Mouse (Mus musculus) adrenal gland, adult 2 months (tissue): ENCODE results near the gene Sox10. TPM values are rescaled to one million over a fixed set of nuclear protein-coding genes. Genes with fewer than 3 reads are reported as not detected.

Experiments used
- DNase-seq: peaks from one replicate; pipeline ENCODE4 v3.0.0; 2021
- polyA plus RNA-seq: library from polyadenylated mRNA; depleted of rRNA; stranded (reverse); fragments of >200 nt; gene quantifications from 2 replicates; pipeline ENCODE4 v1.2.3, GENCODE M21; 2012
- total RNA-seq, 2 experiments: library from RNA; stranded (reverse); gene quantifications; 2 replicates each; pipeline ENCODE4 v1.2.3; 2021

Gene Sox10
- total and polyA plus RNA-seq, 3 experiments: 0.89 to 3.9 (median 2.5) TPM

DNA sequence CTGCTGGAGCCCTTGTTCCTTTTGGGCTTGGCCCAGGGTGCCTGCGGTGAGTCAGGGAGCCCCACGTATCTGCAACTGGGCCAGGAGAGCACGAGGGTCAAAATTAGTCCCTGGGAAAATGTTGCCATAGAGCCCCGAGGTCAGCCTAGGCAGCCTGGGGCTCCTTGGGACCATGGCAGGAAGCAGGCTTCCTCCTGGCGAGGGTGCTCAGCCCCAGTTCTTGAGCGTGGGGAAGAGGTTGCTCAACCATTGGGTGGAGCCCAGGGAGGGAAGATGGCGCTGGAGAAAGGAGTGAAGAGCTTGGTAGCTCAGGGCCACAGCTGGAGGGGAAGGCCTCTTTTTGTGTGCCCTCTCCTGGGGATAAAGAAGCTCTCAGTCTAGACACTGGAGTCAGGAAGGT is 2.7 kb downstream of the Sox10 start:
- DNase-seq: no peak

DNA sequence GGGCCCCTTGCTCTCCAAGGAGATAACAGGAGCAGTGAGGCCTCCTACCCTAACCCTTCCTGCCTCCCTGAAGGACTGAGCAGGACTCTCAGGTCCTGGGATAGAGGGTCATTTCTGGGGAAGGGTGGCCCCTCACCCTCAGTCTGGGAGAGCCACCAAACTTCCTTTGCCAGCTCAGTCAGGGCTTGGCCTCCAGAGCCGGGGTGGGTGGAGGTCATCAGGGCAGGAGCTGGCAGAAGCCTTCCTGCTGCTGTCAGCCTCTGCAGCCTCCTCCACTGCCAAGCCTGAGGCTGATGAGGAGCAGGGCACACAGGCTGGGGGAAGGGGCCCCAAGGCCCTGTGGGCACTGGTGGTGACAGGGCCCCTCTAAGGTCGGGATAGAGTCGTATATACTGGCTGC is 9.5 kb downstream of the Sox10 start:
- peak; percentile 47 for DNase-seq

DNA sequence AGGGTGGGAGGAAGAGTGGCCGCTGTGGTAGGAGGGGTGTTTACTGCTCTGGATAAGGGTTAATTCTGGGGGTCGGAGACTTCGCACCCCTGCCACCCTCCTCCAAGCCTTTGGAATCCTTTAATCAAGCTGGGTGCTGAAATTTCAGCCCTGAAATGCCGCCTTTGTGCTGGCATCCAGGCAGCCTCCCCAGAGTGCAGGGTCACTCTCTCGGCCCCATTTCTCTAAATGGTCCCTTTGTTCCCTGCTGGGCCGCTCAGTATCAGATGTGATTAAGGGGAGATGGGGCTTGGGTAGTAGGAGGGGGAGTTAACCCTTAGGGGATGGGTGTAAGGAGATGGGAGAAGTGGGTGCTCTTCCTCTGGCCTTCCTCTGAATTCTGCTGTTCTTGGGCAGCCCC is 12.3 kb downstream of the Sox10 start:
- no peak for DNase-seq

- no peak for DNase-seq
These were observed 13.2 kb downstream of the Sox10 start for GRCm38 (mm10) chr15:79151881-79152280.

DNA sequence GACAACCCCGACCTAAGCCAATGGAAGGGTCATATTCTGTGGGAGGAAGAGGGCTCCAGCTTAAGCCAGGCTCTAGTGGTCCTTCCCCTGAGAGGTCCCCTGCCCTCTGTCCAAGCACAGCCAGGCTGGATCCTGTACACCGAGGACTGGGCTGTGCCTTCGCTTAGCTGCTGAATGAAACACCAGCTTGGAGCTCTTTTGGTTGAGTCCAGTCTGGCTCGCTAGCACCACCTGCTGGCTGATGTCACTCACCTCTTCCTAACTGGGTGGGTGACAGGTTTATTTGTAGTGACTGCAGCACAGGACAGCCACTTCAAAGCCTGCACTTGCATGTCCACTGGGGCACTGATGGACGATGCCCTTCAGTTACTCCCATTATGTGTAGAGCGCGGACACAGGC is 16.5 kb downstream of the Sox10 start:
- DNase-seq: peak; percentile 80

GRCm38 (mm10) chr15:79145522-79145921 is 19.5 kb downstream of the Sox10 start:
- no peak for DNase-seq

DNA sequence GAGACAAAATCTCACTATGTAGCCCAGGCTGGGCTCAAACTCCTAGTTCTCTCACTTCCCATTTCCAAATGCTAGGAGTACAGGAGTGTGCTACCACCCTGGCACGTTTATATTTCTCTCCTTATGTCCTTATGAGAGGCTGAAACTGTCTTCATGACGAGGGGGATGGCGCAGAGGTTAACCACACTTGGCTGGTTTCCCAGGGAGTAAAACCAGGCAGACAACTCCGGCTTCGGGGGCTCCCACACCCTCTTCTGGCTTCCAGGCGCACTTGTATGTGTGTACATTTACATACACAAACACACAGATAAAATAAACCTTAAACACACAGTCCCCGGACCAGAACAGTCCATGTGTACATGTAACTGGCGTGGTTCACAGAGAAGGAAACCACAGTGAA is 21.0 kb downstream of the Sox10 start:
- DNase-seq: no peak

DNA sequence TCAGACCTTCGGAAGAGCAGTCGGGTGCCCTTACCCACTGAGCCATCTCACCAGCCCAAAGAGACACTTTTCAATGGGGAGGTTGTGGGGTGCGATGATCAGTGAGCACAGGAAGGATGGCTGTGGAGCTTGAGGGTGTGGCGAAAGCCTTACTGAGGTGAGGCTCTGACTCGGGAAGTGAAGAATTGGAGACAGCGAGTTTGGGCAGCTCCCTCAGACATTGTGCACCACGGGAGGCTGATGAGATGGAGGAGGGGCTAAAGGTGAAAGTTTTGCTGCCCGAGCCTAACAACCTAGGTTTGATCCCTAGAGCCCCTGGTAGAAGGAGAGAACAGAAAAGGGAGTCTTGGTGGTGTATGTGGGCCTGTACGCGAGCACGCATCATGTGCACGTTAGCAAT is 21.7 kb downstream of the Sox10 start:
- DNase-seq: no peak

DNA sequence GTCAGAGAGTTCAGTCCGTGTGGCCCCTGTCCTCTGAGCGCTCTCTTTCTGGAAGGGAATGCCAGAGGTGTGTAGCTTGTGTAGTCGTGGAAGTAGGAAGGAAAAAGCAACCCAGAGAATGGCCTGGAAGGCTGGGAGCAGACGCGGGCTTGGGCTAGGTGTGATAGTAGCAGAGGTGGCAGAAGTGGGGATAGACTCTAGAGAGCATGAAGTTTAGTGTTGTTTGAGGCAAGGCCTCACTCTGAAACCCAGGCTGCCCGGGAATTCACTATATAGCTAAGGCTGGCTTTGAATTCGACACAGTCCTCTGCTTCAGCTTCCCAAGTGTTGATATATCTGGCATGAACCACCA is 23.5 kb downstream of the Sox10 start:
- no peak for DNase-seq

GRCm38 (mm10) chr15:79140866-79141565 is 24.0 kb downstream of the Sox10 start, which contains the start of the genes Polr2f and 1700088E04Rik:
Gene Polr2f, plus strand, starts transcription at chr15:79141009.
Gene 1700088E04Rik, minus strand, starts transcription at chr15:79141253.
- DNase-seq: peak; percentile 96

GRCm38 (mm10) chr15:79139640-79140039 is 25.4 kb downstream of the Sox10 start:
- no peak for DNase-seq

GRCm38 (mm10) chr15:79135783-79136575 is 29.1 kb downstream of the Sox10 start:
- DNase-seq: no peak

GRCm38 (mm10) chr15:79135332-79135731 is 29.7 kb downstream of the Sox10 start:
- DNase-seq: no peak

DNA sequence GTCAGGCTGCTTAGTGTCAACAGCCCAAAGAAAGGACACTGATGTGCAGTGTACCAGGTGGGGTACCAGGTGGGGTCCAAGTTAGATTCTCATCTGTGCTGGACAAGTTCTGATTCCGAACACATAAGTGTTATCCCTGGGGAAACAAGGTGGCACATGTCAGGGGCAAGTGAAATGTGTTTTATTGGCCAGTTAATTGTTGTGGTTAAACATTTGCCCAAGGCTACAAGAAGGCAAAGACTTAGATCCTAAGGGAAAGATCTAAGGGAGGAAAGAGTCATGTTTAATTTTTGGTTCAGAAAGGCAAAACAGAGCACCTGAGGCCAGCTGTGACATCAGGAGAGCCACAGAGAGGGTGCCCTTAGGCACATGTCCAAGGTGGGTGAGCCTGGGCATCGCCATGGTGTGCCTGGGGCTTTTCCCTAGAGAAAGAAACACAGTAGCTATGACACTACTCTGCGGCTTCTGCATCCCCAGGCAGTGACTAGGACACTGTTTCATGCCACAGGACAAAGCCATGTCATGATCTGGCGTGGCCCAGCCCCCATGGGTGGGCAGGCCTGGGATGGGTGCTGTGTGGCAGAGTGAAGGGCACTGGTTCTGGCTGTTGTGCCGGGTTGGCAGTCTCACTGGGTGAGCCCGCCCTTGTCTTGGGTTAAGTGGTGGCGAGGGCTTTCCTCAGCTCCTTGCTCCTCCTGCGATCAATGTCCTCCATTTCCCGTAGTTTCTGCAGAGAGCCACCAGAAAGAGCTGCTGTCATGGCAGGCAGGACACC is 30.4 kb downstream of the Sox10 start:
- no peak for DNase-seq

DNA sequence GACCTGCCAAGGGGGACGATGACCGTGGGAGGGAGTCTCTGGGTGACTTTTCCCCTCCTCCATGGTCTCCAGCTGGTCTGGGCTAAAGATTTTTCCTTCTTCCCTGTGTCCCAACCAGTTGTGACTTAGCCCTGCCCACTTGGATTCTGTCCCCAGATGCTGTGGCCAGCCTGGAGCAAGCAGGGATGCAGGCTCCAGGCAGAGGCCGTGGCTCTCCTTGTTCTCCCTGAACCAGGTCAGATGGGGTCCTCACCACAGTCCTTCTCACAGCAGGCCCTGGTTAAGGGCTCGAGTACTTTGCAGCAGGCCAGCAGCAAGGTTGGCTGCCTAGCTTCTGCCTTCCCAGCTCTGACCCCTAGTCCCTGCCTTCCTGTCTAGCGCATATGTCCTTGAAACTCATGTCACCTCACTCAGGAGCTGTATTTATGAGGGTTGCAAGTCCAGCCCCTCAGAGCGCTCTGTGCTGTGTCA is 31.8 kb downstream of the Sox10 start:
- peak; percentile 66 for DNase-seq

DNA sequence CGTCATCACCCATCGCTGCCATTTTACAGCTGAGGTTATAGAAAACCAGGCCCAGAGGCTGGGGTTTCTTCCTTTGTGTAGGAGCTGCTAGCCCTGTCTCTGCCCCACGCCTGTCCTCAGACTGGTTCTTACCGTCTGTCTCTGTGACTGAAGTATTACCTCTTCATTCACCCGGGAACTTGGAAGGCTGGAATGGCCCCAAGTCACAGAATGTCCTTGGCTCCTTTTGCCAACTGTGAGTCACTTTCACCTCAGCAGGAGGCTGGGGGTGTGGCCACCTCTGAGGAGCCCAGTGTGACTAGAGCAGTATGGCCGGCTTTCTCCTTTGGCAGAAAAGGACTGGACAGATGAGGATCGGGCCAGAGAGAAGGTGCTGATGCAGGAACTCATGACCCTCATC is 33.6 kb downstream of the Sox10 start:
- DNase-seq: peak; percentile 95

DNA sequence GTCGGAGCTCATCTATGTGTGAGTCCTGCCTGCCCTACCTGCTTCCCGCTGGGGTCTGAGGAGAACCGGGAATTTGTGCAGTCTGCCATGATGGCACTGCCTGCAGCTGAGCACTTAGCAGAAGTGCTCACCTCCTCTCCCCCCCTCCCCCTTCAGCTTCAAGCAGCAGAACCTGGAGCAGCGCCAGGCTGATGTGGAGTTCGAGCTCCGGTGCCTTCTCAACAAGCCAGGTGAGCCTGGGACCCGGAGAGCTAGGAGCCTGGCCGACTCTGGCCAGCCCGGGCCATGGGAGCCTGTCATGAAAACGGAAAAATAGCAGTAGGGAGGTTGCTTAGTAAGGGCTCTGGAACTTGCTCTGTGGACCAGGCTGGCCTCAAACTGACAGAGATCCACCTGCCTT is 34.3 kb downstream of the Sox10 start:
- DNase-seq: peak; percentile 47

GRCm38 (mm10) chr15:79129311-79129710 is 35.7 kb downstream of the Sox10 start:
- DNase-seq: peak; percentile 46

- no peak for DNase-seq
These were observed 36.8 kb downstream of the Sox10 start for GRCm38 (mm10) chr15:79128208-79128607.

GRCm38 (mm10) chr15:79127101-79127500 is 37.9 kb downstream of the Sox10 start:
- DNase-seq: no peak

DNA sequence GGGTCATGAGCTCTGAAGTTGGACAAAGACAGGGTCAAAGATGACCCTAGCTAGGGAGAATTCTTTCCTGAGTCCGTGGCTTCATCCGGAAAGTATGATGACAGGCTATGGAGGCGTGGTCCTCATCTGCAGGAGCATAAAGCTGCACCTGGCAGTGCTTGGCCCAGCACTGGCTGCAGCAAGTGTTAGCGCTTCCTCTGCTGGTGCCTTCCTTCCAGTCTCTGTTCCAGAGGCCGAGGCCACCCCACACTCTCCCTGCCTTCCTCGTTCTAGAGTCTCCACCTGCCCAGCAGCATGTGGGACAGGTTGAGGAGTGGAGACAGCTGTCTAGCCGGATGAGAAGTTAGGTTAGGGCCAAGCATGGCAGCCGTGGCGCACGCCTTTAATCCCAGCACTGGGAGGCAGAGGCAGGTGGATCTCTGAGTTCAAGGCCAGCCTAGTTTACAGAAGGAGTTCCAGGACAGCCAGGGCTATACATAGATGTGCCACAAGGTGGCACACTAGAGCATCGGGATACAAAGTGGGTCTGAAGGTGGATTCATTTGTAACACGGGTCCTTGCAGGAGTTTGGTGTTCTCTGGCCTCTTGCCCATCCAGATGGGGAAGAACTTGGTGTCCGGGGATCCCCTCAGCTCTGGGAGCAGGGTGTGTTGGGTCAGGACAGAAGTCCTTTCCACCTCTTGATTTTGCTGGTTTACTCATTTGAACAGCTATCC is 38.7 kb downstream of the Sox10 start:
- DNase-seq: peak; percentile 66

DNA sequence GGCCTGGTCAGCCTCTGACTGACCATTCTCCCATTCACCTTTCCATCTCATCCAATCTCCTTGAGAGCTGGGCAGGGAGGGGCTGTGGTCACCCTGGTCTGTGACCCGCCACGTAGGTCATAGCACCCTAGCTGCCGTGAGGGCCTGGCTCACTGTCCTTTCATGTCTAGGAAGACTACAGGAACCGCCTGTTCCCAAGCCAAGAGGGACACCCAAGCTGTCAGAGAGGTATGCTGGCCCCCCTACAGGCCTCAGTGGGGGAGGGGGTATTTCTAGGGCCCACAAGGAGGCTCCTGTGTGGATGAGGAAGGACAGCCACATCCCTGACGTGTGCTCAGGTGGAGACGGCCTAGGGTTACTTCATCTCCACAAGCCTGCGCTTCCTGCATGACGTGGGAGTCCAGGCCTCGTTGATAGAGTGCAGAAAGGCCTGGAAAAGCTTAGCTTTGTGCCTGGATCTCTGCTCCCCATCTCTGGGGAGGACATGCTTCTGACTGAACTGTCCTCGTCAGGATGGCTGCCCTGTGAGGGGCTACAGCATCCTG is 40.6 kb downstream of the Sox10 start:
- DNase-seq: no peak
